8 mouse cellular contexts compared by ENCODE assay signal in the genomic region with DNA sequence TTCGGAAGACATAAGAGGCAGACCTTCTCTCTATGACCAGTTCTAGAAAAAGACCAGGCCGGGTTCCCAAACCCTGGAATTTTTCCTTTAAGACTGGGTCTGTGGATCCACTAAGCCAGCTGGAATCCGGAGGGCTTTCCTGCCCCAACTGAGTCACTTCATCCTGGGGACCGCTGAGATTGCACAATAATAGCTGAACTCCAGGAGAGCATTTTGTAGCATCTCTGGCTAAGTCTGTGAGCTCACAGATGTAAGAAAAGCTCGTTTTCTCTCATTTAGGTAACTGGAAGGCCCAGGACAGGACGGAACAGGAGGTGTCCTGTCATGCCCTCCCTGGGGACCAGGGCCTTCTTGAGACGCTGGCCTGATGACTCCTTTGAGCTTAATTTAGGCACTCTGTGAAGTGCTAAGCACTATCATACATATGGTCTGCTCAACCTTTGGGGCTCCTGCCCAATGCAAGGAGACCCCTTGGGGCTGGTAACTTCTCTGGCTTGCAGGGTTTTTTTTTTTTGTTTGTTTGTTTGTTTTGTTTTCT. TPM values are rescaled to one million over a fixed set of nuclear protein-coding genes. Genes with fewer than 3 reads are reported as not detected.
A peak's percentile ranks its signal among the peaks of the same experiment; 100 is the strongest.
DNase-seq lines count a peak whose midpoint lies in the region; ATAC-seq and TF ChIP-seq lines count a peak whose summit lies in the region.
"Had no signal": no experiment of that assay in that cellular context is flagged by ENCODE, and none has a peak within 500 bp of the region (broad histone marks: within the 10 kb centered on the region; RNA-seq: fewer than 3 reads in every experiment).

No protein-coding gene starts in this region.

- ATAC-seq in hindbrain, embryonic 15.5 days (ENCODE audit: low FRiP score, low read depth), result no peak
- ATAC-seq in neural tube, embryonic 14.5 days (ENCODE audit: low read depth), result no peak

- WGBS in forebrain, embryonic 10.5 days, result 16% methylated on average over 7 of the region's 7 CpGs
- 20% methylated on average over 7 of the region's 7 CpGs for WGBS in hindbrain, embryonic 15.5 days
- 24% methylated on average over 7 of the region's 7 CpGs for WGBS in neural tube, embryonic 14.5 days

- DNase-seq in testis, postnatal 14 days (ENCODE audit: low spot score), result no peak
- DNase-seq in forebrain, embryonic 10.5 days (ENCODE audit: extremely low spot score, low spot score), result no peak
- no peak for DNase-seq in right cerebral cortex, postnatal 14 days
- no peak for DNase-seq in kidney, postnatal 10 days

- no peak for TF ChIP-seq POLR2A in testis, adult 2 months (IDR thresholded peaks at IDR 0.05; ENCODE audit: control insufficient read depth, low read depth, low read length)

- H3K27ac ChIP-seq in testis, adult 2 months (ENCODE audit: control insufficient read depth, insufficient read depth, low read depth, low read length), result 0 out of 2 replicates have a peak overlapping the region, but pooled peaks have one; percentile 1
- H3K27ac ChIP-seq in forebrain, embryonic 10.5 days, result peak overlapping the region; percentile 76
- peak overlapping the region; percentile 82 for H3K27ac ChIP-seq in hindbrain, embryonic 15.5 days (replicated peaks)
- peak overlapping the region; percentile 78 for H3K27ac ChIP-seq in neural tube, embryonic 14.5 days (ENCODE audit: low read depth, low read length)

- peak overlapping the region; percentile 57 for H3K4me2 ChIP-seq in hindbrain, embryonic 15.5 days
- peak overlapping the region; percentile 2; the same call in 1 of the 2 replicates for H3K4me2 ChIP-seq in neural tube, embryonic 14.5 days (ENCODE audit: low read depth, low read length)

- no peaks in the 10 kb centered on the region for H3K9me3 ChIP-seq in forebrain, embryonic 10.5 days
- no peaks in the 10 kb centered on the region for H3K9me3 ChIP-seq in hindbrain, embryonic 15.5 days
- H3K9me3 ChIP-seq in neural tube, embryonic 14.5 days (ENCODE audit: control insufficient read depth, low read length), result no peaks in the 10 kb centered on the region

- H3K36me3 ChIP-seq in testis, adult 2 months (ENCODE audit: control insufficient read depth, insufficient read depth, low read length), result no peaks in the 10 kb centered on the region
- no peaks in the 10 kb centered on the region for H3K36me3 ChIP-seq in forebrain, embryonic 10.5 days (replicated peaks)
- H3K36me3 ChIP-seq in hindbrain, embryonic 15.5 days, result no peaks in the 10 kb centered on the region
- no peaks in the 10 kb centered on the region for H3K36me3 ChIP-seq in neural tube, embryonic 14.5 days (ENCODE audit: control insufficient read depth, insufficient read depth, low read length)

- no peak overlapping the region for H3K9ac ChIP-seq in hindbrain, embryonic 15.5 days
- H3K9ac ChIP-seq in neural tube, embryonic 14.5 days (replicated peaks; ENCODE audit: low read depth, low read length), result no peak overlapping the region

- peaks cover 17% of the 10 kb centered on the region for H3K4me1 ChIP-seq in testis, adult 2 months (ENCODE audit: control insufficient read depth, insufficient read depth, low read length)
- peaks cover 83% of the 10 kb centered on the region for H3K4me1 ChIP-seq in forebrain, embryonic 10.5 days
- peaks cover 59% of the 10 kb centered on the region for H3K4me1 ChIP-seq in hindbrain, embryonic 15.5 days (replicated peaks)
- peaks cover 30% of the 10 kb centered on the region for H3K4me1 ChIP-seq in neural tube, embryonic 14.5 days (ENCODE audit: control insufficient read depth, insufficient read depth, low read length)

- no peak for TF ChIP-seq CTCF in testis, adult 2 months (IDR thresholded peaks at IDR 0.05; ENCODE audit: control insufficient read depth, insufficient read depth, insufficient replicate concordance, low read depth, low read length)

- no peak overlapping the region for H3K4me3 ChIP-seq in testis, adult 2 months (ENCODE audit: control insufficient read depth, low read depth, low read length)
- H3K4me3 ChIP-seq in forebrain, embryonic 10.5 days, result peak overlapping the region; percentile 42; the same call in 1 of the 2 replicates
- H3K4me3 ChIP-seq in hindbrain, embryonic 15.5 days, result no peak overlapping the region
- no peak overlapping the region for H3K4me3 ChIP-seq in neural tube, embryonic 14.5 days (ENCODE audit: low read depth, low read length)

- no peaks in the 10 kb centered on the region for H3K27me3 ChIP-seq in testis, adult 2 months (ENCODE audit: control insufficient read depth, insufficient read depth, low read length)
- H3K27me3 ChIP-seq in forebrain, embryonic 10.5 days (ENCODE audit: poor library complexity, severe bottlenecking), result 0 out of 2 replicates have a peak, but pooled peaks cover 6% of the 10 kb centered on the region
- H3K27me3 ChIP-seq in hindbrain, embryonic 15.5 days, result no peaks in the 10 kb centered on the region
- no peaks in the 10 kb centered on the region for H3K27me3 ChIP-seq in neural tube, embryonic 14.5 days (ENCODE audit: control insufficient read depth, insufficient read depth, low read length)

RNA-seq across cellular contexts. Expression of gene Abcg1, which starts 16.6 kb away (rescaled TPM):
- polyA plus RNA-seq in testis, adult 2 months (2012; rRNA removed), result 0.65 and 1.3 TPM in 2 replicates
- 6.7 and 7.9 TPM in 2 replicates for polyA plus RNA-seq in forebrain, embryonic 10.5 days (2016; fragmentation: Nextera tagmentation; extraction: Ambion mirVana)
- polyA plus RNA-seq in hindbrain, embryonic 15.5 days (2015; fragmentation: Nextera tagmentation; extraction: Ambion mirVana), result 19.9 TPM in 2 replicates
- polyA plus RNA-seq in neural tube, embryonic 14.5 days (2014; fragmentation: Nextera tagmentation; extraction: Ambion mirVana), result 20.5 and 21.0 TPM in 2 replicates

RNA-seq across cellular contexts. Expression of gene Tff3, which starts 55.3 kb away (rescaled TPM):
- polyA plus RNA-seq in testis, adult 2 months (2012; rRNA removed), result 0.28 and 0.96 TPM in 2 replicates
- 0.64 and 0.71 TPM in 2 replicates for polyA plus RNA-seq in forebrain, embryonic 10.5 days (2016; fragmentation: Nextera tagmentation; extraction: Ambion mirVana)
- polyA plus RNA-seq in hindbrain, embryonic 15.5 days (2015; fragmentation: Nextera tagmentation; extraction: Ambion mirVana), result 2.4 and 3.2 TPM in 2 replicates
- polyA plus RNA-seq in neural tube, embryonic 14.5 days (2014; fragmentation: Nextera tagmentation; extraction: Ambion mirVana), result 1.9 TPM in 1 of 2 replicates, not detected in the other
- polyA plus RNA-seq: cortical plate, adult 2 months had no signal

Comparison
In these comparisons a context has a peak if more than half of its experiments do, and no peak if none do; other contexts are left out.
1. H3K27ac ChIP-seq: peak in every context shown above with its lines; median percentile 82 in hindbrain, embryonic 15.5 days; 78 in neural tube, embryonic 14.5 days; 76 in forebrain, embryonic 10.5 days; 1 in testis, adult 2 months.